Mouse (Mus musculus) fibroblast of lung, adult 2 months (primary cell): ENCODE data around the gene Trmt10c.
"Not testable (repeated sequence)": the region's sequence is repeated elsewhere in the genome, so short reads cannot be mapped to it uniquely, and the experiment has no call there.

Experiments
- DNase-seq: peaks from one replicate; pipeline ENCODE4 v3.0.0-alpha.2; 2011; ENCODE audit warnings: low read depth

The Trmt10c gene

GRCm38 (mm10) chr16:56048038-56048437 lies 10.4 kb upstream of the Trmt10c start, which contains the start of gene Senp7:
TSS of gene Senp7 (plus strand) at chr16:56048338.
- not testable (repeated sequence) for DNase-seq

- DNase-seq: no peak
These were observed 471 bp upstream of the Trmt10c start for GRCm38 (mm10) chr16:56038090-56038489.

- DNase-seq: no peak
These were observed 1.1 kb downstream of the Trmt10c start for GRCm38 (mm10) chr16:56036501-56036900.

- no peak for DNase-seq
These were observed 3.1 kb downstream of the Trmt10c start for GRCm38 (mm10) chr16:56034566-56034965.

- peak; percentile 89 for DNase-seq
These were observed 7.9 kb downstream of the Trmt10c start, which contains the start of gene Pcnp for GRCm38 (mm10) chr16:56029661-56030082. TSS of gene Pcnp (minus strand) at chr16:56029739.

GRCm38 (mm10) chr16:56028722-56029551 lies 8.7 kb downstream of the Trmt10c start:
- DNase-seq: no peak

- DNase-seq: no peak
These were observed 9.6 kb downstream of the Trmt10c start for GRCm38 (mm10) chr16:56027854-56028629.

GRCm38 (mm10) chr16:56019660-56020059 lies 18.0 kb downstream of the Trmt10c start:
- no peak for DNase-seq

GRCm38 (mm10) chr16:56014076-56014475 lies 23.5 kb downstream of the Trmt10c start:
- no peak for DNase-seq

GRCm38 (mm10) chr16:56012789-56013743 lies 24.6 kb downstream of the Trmt10c start:
- no peak for DNase-seq

- DNase-seq: no peak
These were observed 28.8 kb downstream of the Trmt10c start for GRCm38 (mm10) chr16:56008862-56009261.

- no peak for DNase-seq
These were observed 30.8 kb downstream of the Trmt10c start for GRCm38 (mm10) chr16:56006798-56007197.

- DNase-seq: no peak
These were observed 43.4 kb downstream of the Trmt10c start for GRCm38 (mm10) chr16:55994235-55994634.

- DNase-seq: no peak
These were observed 47.3 kb downstream of the Trmt10c start for GRCm38 (mm10) chr16:55990311-55990710.

GRCm38 (mm10) chr16:55986001-55986400 lies 51.6 kb downstream of the Trmt10c start:
- no peak for DNase-seq
